Mouse (Mus musculus): ENCODE results near the gene Prpf4. TPM values are rescaled to one million over a fixed set of nuclear protein-coding genes. Genes with fewer than 3 reads are reported as not detected.

Gene Prpf4
- polyA plus RNA-seq, 1 experiment from 2014 or later, result 19.2 TPM

DNA sequence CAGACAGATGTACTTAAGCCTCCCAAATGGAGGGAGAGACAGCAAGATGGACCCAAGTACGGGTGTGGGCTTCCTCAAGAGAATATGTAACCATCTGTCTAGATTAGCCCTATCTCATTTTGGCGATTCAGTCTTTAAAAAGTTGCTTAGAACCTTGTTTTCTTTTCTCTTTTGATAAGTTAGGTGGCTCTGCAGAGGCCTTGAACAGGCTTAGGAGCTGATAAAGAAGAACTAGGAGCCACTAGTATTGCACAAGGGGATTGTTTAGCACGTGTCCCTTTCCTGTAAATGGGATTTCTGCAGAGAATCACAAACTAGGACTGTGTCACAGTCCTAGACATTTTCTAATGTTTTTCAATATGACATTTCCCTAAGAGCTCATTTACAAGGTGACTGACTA, 39.5 kb upstream of the Prpf4 start:
- no peak for ATAC-seq (ENCODE audit: insufficient number of reproducible peaks, low FRiP score, low TSS enrichment, low read depth)

DNA sequence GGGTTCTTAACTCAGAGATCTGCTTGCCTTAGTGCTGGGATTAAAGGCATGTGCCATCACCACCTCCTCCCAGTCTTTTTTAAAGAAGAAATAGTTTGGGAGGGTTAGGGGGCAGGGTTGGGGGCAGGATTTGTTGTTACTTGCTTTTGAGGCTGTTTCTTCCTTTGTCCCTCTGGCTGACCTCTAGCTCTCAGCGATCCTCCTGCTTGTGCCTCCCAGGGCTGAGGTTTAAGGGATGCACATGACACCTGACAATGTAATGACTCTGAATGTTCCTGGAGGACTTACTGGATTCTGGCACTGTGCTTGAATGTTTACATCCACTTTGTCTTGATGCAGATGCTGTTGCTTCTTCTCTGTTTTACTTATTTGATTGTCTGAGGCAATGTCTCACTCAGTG, 36.2 kb upstream of the Prpf4 start:
- H3K36me3 ChIP-seq, result no peaks in the 10 kb centered on the region
- 47% methylated on average over 1 of the region's 1 CpGs for WGBS
- H3K4me3 ChIP-seq (replicated peaks), result no peak overlapping the region
- H3K4me2 ChIP-seq (replicated peaks), result no peak overlapping the region
- no peaks in the 10 kb centered on the region for H3K27me3 ChIP-seq
- 0 out of 2 replicates have a peak, but pooled peaks cover 6% of the 10 kb centered on the region for H3K4me1 ChIP-seq
- no peak for ATAC-seq (ENCODE audit: insufficient number of reproducible peaks, low FRiP score, low TSS enrichment, low read depth)
- H3K27ac ChIP-seq (replicated peaks), result no peak overlapping the region
- H3K9ac ChIP-seq, result no peak overlapping the region
- no peaks in the 10 kb centered on the region for H3K9me3 ChIP-seq (replicated peaks)

More for the DNA sequence above, 39.5 kb upstream of the Prpf4 start:
- H3K27ac ChIP-seq (replicated peaks), result no peak overlapping the region
- no peaks in the 10 kb centered on the region for H3K9me3 ChIP-seq (replicated peaks)
- no peaks in the 10 kb centered on the region for H3K36me3 ChIP-seq
- 81% methylated on average over 3 of the region's 3 CpGs for WGBS
- 0 out of 2 replicates have a peak, but pooled peaks cover 6% of the 10 kb centered on the region for H3K4me1 ChIP-seq
- no peaks in the 10 kb centered on the region for H3K27me3 ChIP-seq
- no peak overlapping the region for H3K4me3 ChIP-seq (replicated peaks)
- no peak overlapping the region for H3K9ac ChIP-seq
- no peak overlapping the region for H3K4me2 ChIP-seq (replicated peaks)

DNA sequence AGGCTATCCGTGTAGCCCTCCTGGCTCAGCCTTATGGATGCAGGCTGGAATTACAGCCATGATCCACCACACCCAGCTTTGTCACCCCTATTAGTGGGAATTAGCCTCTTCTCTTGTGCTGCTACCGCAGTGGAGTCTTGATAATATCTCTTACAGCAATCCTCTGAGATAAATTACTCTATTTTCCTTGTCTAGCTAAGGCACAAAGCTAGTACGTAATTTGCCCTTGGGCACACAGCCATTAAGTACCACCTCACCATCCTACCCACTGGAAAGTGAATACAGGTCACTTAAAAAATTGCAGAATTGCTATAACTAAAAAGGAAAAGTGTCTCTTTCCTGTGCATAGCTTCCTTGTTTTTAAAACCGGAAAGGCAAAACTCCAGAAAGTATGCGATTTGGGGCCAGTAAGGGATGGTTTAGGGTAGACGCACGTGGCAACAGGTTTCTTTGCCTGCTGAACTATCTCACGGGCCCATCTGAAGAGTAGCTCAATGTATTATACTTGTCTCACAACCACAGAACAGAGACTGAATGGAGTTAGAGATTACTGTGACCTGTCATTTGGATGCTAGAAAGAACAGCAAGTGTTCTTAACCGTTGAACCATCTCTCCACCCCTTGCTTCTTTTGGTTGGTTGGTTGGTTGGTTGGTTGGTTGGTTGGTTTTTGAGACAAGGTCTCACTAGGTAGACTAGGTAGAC, 35.6 kb upstream of the Prpf4 start:
- Histone ChIP-seq H3K36me3 (no peaks in the 10 kb centered on the region), H3K9me3 (replicated peaks) (no peaks in the 10 kb centered on the region), H3K4me3 (replicated peaks) (no peak overlapping the region), H3K27me3 (no peaks in the 10 kb centered on the region), H3K4me2 (replicated peaks) (no peak overlapping the region), H3K9ac (no peak overlapping the region), H3K4me1 (0 out of 2 replicates have a peak, but pooled peaks cover 6% of the 10 kb centered on the region), H3K27ac (replicated peaks) (no peak overlapping the region)
- 66% methylated on average over 9 of the region's 9 CpGs for WGBS
- ATAC-seq (ENCODE audit: insufficient number of reproducible peaks, low FRiP score, low TSS enrichment, low read depth), result no peak

- Histone ChIP-seq H3K4me3 (replicated peaks) (no peak overlapping the region), H3K9me3 (replicated peaks) (no peaks in the 10 kb centered on the region), H3K4me1 (0 out of 2 replicates have a peak, but pooled peaks cover 6% of the 10 kb centered on the region), H3K36me3 (no peaks in the 10 kb centered on the region), H3K4me2 (replicated peaks) (no peak overlapping the region), H3K27me3 (no peaks in the 10 kb centered on the region), H3K27ac (replicated peaks) (no peak overlapping the region), H3K9ac (no peak overlapping the region)
- ATAC-seq (ENCODE audit: insufficient number of reproducible peaks, low FRiP score, low TSS enrichment, low read depth), result no peak
- 75% methylated on average over 7 of the region's 7 CpGs for WGBS
Observed at GRCm38 (mm10) chr4:62373668-62374067, 34.9 kb upstream of the Prpf4 start.

DNA sequence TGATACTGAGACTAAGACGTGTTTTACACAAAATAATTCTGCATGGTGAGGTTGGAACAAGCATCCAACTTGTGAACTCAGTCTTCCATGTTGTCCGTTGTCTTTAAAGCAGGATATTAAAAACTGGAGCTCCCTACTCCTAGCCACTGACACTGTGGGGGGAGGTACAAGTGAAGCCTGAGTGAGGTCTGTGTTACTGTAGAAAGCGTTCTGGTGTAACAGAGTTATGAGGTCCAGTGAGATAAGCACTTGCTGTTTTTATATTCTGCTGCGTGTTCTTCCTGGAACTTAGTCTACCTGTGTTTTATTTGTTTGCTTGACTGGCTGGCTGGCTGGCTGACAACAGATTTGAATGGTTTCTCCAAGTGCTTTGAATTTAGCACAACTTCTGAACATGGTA, 34.3 kb upstream of the Prpf4 start:
- Histone ChIP-seq H3K4me1 (0 out of 2 replicates have a peak, but pooled peaks cover 6% of the 10 kb centered on the region), H3K27ac (replicated peaks) (no peak overlapping the region), H3K9me3 (replicated peaks) (no peaks in the 10 kb centered on the region), H3K4me3 (replicated peaks) (no peak overlapping the region), H3K27me3 (no peaks in the 10 kb centered on the region), H3K36me3 (no peaks in the 10 kb centered on the region), H3K9ac (no peak overlapping the region), H3K4me2 (replicated peaks) (no peak overlapping the region)
- 80% methylated on average over 4 of the region's 4 CpGs for WGBS
- ATAC-seq (ENCODE audit: insufficient number of reproducible peaks, low FRiP score, low TSS enrichment, low read depth), result no peak

DNA sequence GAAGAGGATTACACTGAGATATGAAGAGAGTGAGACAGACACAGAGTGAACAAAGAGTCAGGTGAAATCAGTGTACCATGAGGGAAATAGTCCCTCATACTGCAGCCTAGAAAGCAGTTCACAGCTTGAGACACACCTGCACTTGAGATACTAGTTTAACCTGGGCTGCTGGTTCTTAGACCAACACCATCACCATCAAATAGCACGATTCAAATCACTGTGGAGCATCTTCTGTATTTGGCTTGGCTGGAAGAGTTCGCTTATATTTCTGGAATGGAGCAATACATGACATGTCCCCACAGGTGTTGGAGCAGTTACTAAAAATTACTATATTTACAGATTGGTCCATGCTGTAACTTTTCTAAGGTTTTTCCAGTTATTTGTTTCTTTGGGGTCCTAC, 32.5 kb upstream of the Prpf4 start:
- H3K4me2 ChIP-seq (replicated peaks), result no peak overlapping the region
- no peak overlapping the region for H3K27ac ChIP-seq (replicated peaks)
- H3K4me1 ChIP-seq, result 0 out of 2 replicates have a peak, but pooled peaks cover 6% of the 10 kb centered on the region
- H3K36me3 ChIP-seq, result no peaks in the 10 kb centered on the region
- H3K27me3 ChIP-seq, result no peaks in the 10 kb centered on the region
- no peak for ATAC-seq (ENCODE audit: insufficient number of reproducible peaks, low FRiP score, low TSS enrichment, low read depth)
- no peak overlapping the region for H3K4me3 ChIP-seq (replicated peaks)
- no peaks in the 10 kb centered on the region for H3K9me3 ChIP-seq (replicated peaks)
- H3K9ac ChIP-seq, result no peak overlapping the region
- 81% methylated on average over 2 of the region's 2 CpGs for WGBS

DNA sequence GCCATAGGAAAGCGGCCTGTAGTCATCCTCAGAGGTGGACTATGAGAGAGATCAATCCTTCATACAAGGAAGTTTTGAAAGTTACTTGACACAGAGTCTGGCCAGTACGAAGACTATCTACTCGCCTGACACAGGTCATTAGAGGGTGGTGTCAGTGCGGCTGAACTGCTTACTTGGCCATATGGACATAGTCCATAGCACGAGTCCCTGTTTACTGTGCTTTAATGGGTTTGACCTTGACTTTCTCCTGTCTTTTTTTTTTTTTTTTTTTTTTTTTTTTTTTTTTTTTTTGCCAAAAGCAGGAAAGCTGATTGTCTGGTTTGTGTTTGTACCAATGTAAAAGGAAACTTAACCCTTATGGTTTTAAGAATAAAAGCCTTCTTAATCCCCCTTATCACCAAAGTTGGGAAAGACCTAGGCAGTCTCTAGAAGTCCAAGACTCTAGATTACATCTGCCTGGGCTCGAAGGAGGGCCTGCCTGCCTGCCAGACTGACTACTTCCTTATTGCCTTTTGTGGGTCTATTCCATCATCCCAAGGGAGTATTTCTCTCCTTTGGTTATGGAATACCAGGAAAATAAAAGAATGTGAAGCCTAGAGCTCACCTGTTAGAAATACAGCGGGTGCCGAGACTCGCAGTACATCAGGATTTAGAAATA, 28.7 kb upstream of the Prpf4 start:
- H3K4me2 ChIP-seq (replicated peaks), result no peak overlapping the region
- no peak overlapping the region for H3K9ac ChIP-seq
- no peaks in the 10 kb centered on the region for H3K9me3 ChIP-seq (replicated peaks)
- no peaks in the 10 kb centered on the region for H3K4me1 ChIP-seq
- ATAC-seq (ENCODE audit: insufficient number of reproducible peaks, low FRiP score, low TSS enrichment, low read depth), result no peak
- no peaks in the 10 kb centered on the region for H3K27me3 ChIP-seq
- 84% methylated on average over 9 of the region's 9 CpGs for WGBS
- no peak overlapping the region for H3K27ac ChIP-seq (replicated peaks)
- no peaks in the 10 kb centered on the region for H3K36me3 ChIP-seq
- H3K4me3 ChIP-seq (replicated peaks), result no peak overlapping the region

- Histone ChIP-seq H3K9me3 (replicated peaks) (no peaks in the 10 kb centered on the region), H3K27ac (replicated peaks) (no peak overlapping the region), H3K36me3 (peaks cover 11% of the 10 kb centered on the region), H3K4me2 (replicated peaks) (no peak overlapping the region), H3K4me3 (replicated peaks) (no peak overlapping the region), H3K4me1 (no peaks in the 10 kb centered on the region), H3K27me3 (no peaks in the 10 kb centered on the region), H3K9ac (no peak overlapping the region)
- ATAC-seq (ENCODE audit: insufficient number of reproducible peaks, low FRiP score, low TSS enrichment, low read depth), result no peak
- 90% methylated on average over 6 of the region's 6 CpGs for WGBS
Observed at GRCm38 (mm10) chr4:62383207-62383606, 25.4 kb upstream of the Prpf4 start.

GRCm38 (mm10) chr4:62383752-62384151, 24.8 kb upstream of the Prpf4 start:
- Histone ChIP-seq H3K4me1 (no peaks in the 10 kb centered on the region), H3K9ac (no peak overlapping the region), H3K4me2 (replicated peaks) (no peak overlapping the region), H3K36me3 (peaks cover 17% of the 10 kb centered on the region), H3K27ac (replicated peaks) (no peak overlapping the region), H3K27me3 (no peaks in the 10 kb centered on the region), H3K4me3 (replicated peaks) (no peak overlapping the region), H3K9me3 (replicated peaks) (no peaks in the 10 kb centered on the region)
- no peak for ATAC-seq (ENCODE audit: insufficient number of reproducible peaks, low FRiP score, low TSS enrichment, low read depth)
- 81% methylated on average over 7 of the region's 7 CpGs for WGBS

DNA sequence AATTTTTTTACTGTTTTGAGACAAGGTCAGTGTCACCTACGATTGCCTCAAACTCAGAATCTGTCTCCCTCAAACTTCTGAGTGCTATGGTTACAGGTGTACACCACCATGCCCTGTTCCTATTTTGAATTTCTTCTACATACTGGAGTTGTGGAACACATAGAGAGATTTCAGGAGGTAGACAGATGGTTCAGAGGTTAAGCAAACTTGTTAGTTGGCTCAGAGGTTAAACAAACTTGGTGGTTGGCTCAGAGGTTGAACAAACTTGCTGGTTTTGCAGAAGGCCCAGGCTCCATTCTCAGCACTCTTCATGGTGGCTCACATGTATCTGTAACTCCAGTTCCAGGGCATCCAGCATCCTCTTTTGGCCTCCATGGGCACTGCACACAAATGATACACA, 24.4 kb upstream of the Prpf4 start:
- no peak overlapping the region for H3K4me2 ChIP-seq (replicated peaks)

DNA sequence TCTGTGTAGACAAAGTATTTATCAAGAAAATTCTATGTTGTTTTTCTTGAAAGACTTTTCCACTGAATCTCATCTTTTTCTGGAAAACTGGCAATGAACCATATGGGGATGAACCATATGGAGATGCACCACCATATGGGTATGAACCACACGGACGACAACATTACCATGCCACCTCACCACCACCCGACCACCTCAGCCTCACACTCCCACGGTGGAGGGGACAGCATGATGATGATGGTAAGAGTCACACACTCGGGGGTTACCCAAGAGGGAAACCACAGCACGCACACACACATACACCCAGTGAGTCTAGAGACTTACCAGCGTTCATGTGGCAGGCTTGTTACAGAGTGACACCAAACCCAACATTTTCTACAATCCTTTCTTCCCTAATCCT, 23.2 kb upstream of the Prpf4 start:
- peaks cover 27% of the 10 kb centered on the region for H3K36me3 ChIP-seq

More for the DNA sequence above, 24.4 kb upstream of the Prpf4 start:
- Histone ChIP-seq H3K9me3 (replicated peaks) (no peaks in the 10 kb centered on the region), H3K27ac (replicated peaks) (no peak overlapping the region), H3K4me1 (no peaks in the 10 kb centered on the region), H3K4me3 (replicated peaks) (no peak overlapping the region), H3K9ac (no peak overlapping the region), H3K27me3 (no peaks in the 10 kb centered on the region), H3K36me3 (peaks cover 17% of the 10 kb centered on the region)
- 84% methylated on average over 1 of the region's 1 CpGs for WGBS
- no peak for ATAC-seq (ENCODE audit: insufficient number of reproducible peaks, low FRiP score, low TSS enrichment, low read depth)

More for the DNA sequence above, 23.2 kb upstream of the Prpf4 start:
- H3K27me3 ChIP-seq, result no peaks in the 10 kb centered on the region
- no peaks in the 10 kb centered on the region for H3K4me1 ChIP-seq
- H3K9ac ChIP-seq, result no peak overlapping the region
- H3K4me3 ChIP-seq (replicated peaks), result no peak overlapping the region
- ATAC-seq (ENCODE audit: insufficient number of reproducible peaks, low FRiP score, low TSS enrichment, low read depth), result no peak
- H3K4me2 ChIP-seq (replicated peaks), result no peak overlapping the region
- 87% methylated on average over 7 of the region's 7 CpGs for WGBS
- no peaks in the 10 kb centered on the region for H3K9me3 ChIP-seq (replicated peaks)
- no peak overlapping the region for H3K27ac ChIP-seq (replicated peaks)
